19 mouse cellular contexts compared by ENCODE assay signal in genomic region chr2:128438897-128439296, GRCm38 (mm10).
"Had no signal": no experiment of that assay in that cellular context is flagged by ENCODE, and none has a peak within 500 bp of the region (broad histone marks: within the 10 kb centered on the region; RNA-seq: fewer than 3 reads in every experiment).

No protein-coding gene starts in this region.

- H3K9ac ChIP-seq: kidney, embryonic 15.5 days; liver, embryonic 14.5 days; lung, embryonic 15.5 days; midbrain, embryonic 15.5 days; neural tube, embryonic 13.5 days had no signal

- H3K27ac ChIP-seq: kidney, embryonic 15.5 days; left cerebral cortex, adult 2 months; liver, embryonic 14.5 days; midbrain, embryonic 10.5 days; midbrain, embryonic 15.5 days; neural tube, embryonic 13.5 days had no signal

- ATAC-seq: midbrain, embryonic 15.5 days had no signal

- DNase-seq: kidney, adult 11 months; kidney, adult 8-10 months; kidney, postnatal 10 days; layer of hippocampus, postnatal 36 days; lung, adult 18-20 months; retina, postnatal 1 day; right cerebral cortex, postnatal 25 days; thymus, adult 18-20 months; thymus, postnatal 36 days had no signal

- H3K4me3 ChIP-seq: kidney, embryonic 15.5 days; left cerebral cortex, adult 2 months; lung, embryonic 15.5 days; megakaryocyte, embryonic 14.5 days; midbrain, embryonic 10.5 days; midbrain, embryonic 15.5 days; myocyte; neural tube, embryonic 13.5 days had no signal

- H3K4me1 ChIP-seq: midbrain, embryonic 15.5 days had no signal

- H3K4me2 ChIP-seq: kidney, embryonic 15.5 days; liver, embryonic 11.5 days; midbrain, embryonic 15.5 days; neural tube, embryonic 13.5 days had no signal

- H3K9me3 ChIP-seq: kidney, embryonic 15.5 days; lung, embryonic 15.5 days; midbrain, embryonic 10.5 days; midbrain, embryonic 15.5 days; neural tube, embryonic 13.5 days had no signal

- H3K36me3 ChIP-seq: kidney, embryonic 15.5 days; lung, embryonic 15.5 days; midbrain, embryonic 10.5 days; midbrain, embryonic 15.5 days; neural tube, embryonic 13.5 days had no signal

- H3K27me3 ChIP-seq: kidney, embryonic 15.5 days; lung, embryonic 15.5 days; midbrain, embryonic 15.5 days; neural tube, embryonic 13.5 days had no signal
